Mouse (Mus musculus): ENCODE data around the gene Snx29.

Snx29 gene

DNA sequence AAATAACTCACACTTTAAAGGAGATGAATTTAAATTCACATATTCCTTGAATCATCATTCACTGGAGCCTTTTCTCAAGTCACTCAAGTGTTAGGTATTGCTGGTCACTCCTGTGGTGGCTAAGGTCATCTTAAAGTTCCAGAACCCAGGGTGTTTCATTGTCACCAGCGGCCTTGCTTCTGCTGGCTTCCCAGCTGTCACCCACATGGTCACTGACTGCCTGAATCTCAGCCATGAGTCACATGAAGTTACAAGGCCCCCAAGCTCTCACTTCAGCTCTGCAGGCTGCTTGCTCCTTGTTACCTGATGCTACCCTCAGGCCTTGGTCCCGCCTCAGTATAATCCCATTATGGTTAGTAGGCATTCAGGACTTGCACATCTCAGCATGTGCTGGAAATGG, 247.4 kb downstream of the Snx29 start:
- in situ Hi-C loops (cut with MboI, MseI), result loop anchor here in 1 of 2 experiments (10.0 kb wide), 1 partner anchor 55 kb away; no protein-coding TSS in a partner anchor

DNA sequence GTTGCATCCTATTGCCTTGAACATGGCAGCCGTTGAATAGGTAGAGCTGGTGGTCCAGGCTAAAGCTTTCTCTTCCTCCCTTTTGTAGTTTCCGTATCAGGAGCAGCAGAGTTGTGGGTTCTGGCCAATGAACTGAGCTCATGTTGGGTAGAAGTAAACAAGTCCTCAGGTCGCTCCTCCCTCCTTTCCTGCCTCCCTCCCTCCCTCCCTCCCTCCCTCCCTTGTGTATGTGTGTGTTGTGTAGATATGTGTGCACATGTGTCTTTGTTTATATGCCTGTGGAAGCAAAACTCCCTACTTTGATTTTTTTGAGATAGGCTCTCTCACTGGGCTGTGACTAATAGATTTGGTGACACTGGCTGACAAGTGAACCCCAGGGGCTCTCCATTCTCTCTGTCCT, 251.8 kb downstream of the Snx29 start:
- in situ Hi-C loops (cut with MboI, MseI), result loop anchor here in 1 of 2 experiments (10.0 kb wide), 1 partner anchor 60 kb away; no protein-coding TSS in a partner anchor

GRCm38 (mm10) chr16:11575733-11576132, 253.0 kb downstream of the Snx29 start:
- in situ Hi-C loops (cut with MboI, MseI), result loop anchor here in 1 of 2 experiments (5.0 to 10.0 kb wide), 2 partner anchors 61 to 153 kb away; no protein-coding TSS in a partner anchor

DNA sequence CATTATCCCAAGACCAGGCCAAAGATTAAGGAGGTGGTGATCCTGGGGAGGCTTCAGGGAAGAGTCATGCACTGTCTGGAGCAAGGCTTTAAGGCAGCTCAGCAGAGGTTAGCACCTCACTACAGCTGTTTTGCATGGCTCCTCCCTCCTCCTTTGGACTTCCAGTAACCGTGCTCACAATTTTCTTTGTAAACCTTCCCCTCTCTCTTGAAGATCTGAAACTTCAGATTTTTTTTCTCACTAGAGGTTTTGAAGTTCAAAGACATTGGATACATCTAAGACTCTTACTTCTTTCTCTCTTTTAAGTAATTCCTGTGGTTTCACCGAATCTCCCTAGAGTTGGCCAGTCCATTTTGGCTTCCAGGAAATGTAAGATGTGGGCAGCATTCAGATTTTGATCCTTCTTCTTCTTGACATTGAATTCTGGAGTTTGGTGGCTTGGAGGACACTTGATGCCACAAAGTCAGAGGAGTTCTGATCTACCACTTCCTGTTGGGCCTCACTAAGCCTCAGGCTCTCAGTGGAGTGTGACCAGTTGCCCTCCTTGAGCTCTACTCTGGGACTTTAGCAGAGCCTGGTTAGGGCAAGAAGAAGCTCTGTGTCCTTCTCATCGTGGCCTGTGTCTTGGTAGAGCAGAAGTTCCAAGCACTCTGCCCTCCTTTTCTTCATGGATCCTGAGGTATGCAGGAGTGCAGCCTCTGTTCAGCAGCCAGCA, 255.0 kb downstream of the Snx29 start:
- in situ Hi-C loops (cut with MboI, MseI), result loop anchor here in 1 of 2 experiments (5.0 to 10.0 kb wide), 2 partner anchors 63 to 155 kb away; no protein-coding TSS in a partner anchor

- in situ Hi-C loops (cut with MboI, MseI), result loop anchor here in 1 of 2 experiments (5.0 to 10.0 kb wide), 2 partner anchors 65 to 157 kb away; no protein-coding TSS in a partner anchor
Measured at GRCm38 (mm10) chr16:11579676-11580098, 257.0 kb downstream of the Snx29 start.

- in situ Hi-C loops (cut with MboI, MseI), result no loop called here
Measured at GRCm38 (mm10) chr16:11583941-11584639, 261.4 kb downstream of the Snx29 start.

- in situ Hi-C loops (cut with MboI, MseI), result no loop called here
Measured at GRCm38 (mm10) chr16:11588689-11589088, 266.0 kb downstream of the Snx29 start.

DNA sequence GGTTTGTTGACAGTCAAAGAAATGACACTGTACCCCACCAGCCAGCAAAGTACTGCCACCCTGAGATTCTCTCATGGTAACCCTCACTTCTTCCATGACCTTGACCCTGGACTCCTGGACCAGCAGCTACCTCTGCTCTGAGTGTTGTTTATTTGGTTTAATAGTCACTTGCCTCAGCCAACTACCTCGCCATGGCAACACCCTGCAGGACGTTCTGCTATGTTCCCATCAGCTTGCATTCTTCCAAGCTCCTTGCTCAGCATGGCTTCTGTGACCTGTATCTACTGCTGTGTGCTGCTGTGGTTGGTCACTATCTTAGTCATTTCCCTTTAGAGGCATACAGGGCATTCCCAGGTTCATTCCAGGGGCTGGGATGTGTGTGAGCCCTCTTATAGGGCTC, 266.6 kb downstream of the Snx29 start:
- in situ Hi-C loops (cut with MboI, MseI), result no loop called here

DNA sequence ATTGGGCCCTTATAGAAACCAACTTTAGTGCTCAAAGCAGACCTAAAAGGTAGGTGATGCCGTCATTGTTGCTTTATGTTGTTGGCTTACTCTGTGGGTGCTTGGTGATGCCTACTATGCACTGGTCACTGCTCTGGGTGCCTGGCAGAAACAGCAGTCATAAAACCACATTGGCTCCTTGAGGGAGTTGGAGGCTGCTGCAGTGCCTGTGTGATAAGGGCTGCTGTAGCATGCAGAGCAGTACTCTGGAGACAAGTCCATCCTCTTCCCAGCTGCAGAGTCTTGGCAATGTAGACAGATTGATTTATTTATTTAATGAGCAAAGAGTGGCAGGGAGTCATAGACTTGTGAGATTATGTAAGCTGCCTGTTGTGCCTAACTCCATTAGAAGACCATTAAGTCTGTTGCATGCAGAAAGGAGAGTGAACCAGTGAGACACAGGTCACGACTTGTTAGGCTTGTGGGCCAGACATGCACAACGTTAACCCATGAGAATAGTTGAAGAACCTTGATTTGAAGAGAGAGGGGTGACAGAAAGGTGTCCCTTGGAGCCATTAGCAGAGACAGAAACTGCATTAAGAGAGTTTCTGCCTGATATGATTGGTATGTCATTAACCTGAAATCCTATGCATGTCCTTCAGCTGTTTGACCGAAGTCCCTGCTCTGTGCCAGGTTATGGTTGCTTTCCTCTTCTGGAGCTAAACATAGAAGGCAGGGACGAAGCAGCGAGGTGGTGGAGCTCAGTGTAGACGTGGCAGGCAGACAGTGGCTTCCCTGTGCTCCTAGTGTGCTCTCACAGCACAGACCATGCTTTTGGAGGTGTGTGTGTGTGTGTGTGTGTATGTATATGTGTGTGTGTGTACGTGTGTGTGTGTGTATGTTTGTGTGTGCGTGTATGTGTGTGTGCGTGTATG, 267.3 kb downstream of the Snx29 start:
- in situ Hi-C loops (cut with MboI, MseI), result no loop called here

DNA sequence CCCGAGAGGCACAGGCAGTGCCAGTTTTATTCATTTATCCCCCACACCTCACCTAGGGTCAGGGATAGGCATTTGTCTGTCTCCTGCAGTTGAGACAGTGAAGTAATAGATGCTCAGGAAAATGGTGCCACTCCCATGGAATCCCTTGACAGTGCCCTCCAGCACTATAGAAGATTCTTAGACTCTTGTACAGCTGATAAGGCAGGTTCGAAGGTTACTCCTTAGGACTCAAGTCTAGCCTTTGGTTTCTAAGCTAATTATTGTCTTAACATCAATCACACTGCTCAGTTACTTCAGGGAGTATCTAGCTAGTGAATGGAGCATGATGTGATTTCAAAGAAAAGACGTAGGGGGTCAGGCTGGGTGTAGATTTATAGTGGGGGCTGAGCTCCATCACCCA, 273.9 kb downstream of the Snx29 start:
- in situ Hi-C loops (cut with MboI, MseI), result no loop called here

- in situ Hi-C loops (cut with MboI, MseI), result no loop called here
Measured at GRCm38 (mm10) chr16:11597769-11598168, 275.1 kb downstream of the Snx29 start.

DNA sequence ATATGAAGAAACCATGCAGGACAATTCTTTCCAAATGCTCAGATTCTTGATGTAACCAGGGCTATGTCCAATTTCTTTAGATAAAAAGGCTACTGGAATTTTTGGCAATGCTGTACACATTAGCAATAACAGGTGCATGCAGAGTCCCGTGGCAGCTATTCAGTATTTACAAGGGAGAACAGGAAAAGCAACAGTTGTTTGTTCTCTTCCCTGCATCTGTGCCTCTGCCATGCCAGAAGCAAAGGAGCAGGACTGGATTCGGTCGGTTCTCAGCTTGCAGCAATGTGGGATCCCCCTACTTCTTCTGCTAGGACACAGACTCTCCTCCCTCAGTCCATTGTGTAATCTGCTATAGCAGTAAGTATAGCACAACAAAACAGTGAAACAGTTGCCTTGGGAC, 276.8 kb downstream of the Snx29 start:
- in situ Hi-C loops (cut with MboI, MseI), result no loop called here

GRCm38 (mm10) chr16:11601336-11602082, 278.8 kb downstream of the Snx29 start:
- in situ Hi-C loops (cut with MboI, MseI), result loop anchor here in 1 of 2 experiments (10.0 kb wide), 1 partner anchor 177 kb away; no protein-coding TSS in a partner anchor

DNA sequence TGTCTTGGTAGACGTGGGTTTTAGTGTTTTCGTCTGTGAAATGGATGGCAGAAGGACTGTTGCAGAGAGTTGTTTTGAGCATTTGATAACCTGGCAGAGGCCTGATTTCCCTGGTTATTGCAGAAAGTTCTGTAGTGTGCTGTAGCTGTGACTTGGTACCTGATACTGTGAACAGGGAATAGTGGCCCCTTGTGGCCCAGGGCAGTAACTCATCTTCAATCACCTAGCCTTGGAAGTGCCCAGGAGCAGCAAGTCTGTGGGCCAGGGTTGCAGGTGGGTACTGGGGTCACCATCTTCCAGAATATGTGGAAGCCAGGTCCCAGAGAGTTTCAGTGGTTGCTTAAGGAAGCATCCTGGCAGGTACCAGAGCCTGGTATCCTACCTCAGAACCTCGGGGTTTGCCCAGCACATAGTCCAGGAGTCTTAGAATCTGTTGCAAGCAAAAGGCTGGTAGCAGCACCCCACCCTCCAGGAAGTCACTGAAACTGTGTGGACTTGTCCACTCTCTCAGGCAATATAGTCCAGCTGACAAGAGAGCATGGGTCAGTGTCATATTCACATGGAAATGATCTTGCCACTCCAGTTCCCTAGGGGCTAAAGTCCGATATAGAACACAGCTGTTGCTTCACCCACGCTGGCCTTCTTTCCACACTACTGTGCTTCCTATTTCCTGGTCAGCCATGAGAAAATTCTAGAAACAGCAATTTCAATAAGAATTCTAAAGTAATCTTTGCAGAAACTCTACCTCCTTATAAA, 281.1 kb downstream of the Snx29 start:
- in situ Hi-C loops (cut with MboI, MseI), result loop anchor here in 1 of 2 experiments (10.0 kb wide), 1 partner anchor 179 kb away; no protein-coding TSS in a partner anchor

GRCm38 (mm10) chr16:11612526-11613126, 289.9 kb downstream of the Snx29 start:
- in situ Hi-C loops (cut with MboI, MseI), result no loop called here

DNA sequence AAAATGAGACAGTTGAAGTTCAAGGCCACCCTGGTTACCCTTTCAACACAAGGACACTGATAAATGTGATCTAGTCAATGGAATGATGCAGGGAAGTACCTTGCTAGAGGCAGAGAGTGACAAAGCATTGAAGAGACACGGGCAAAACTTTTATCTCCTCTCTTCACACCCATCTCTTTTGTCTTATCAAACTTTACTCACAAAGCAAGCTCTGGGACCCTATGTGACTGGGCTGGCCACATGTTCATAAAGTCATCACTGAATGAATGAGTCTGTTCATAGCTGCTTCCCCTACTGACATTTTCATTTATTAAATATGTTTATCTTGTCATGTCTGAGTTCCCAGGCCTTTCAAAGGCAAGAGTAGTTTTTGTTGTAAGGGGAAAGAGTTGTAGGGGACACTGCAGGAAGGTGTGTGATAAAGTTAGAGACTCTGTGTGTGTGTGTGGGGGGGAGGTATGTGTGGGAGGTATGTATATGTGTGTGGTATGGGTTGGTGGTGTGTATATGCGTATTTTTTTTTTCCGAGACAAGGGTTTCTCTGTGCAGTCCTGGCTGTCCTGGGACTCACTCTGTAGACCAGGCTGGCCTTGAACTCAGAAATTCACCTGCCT, 291.8 kb downstream of the Snx29 start:
- in situ Hi-C loops (cut with MboI, MseI), result no loop called here

DNA sequence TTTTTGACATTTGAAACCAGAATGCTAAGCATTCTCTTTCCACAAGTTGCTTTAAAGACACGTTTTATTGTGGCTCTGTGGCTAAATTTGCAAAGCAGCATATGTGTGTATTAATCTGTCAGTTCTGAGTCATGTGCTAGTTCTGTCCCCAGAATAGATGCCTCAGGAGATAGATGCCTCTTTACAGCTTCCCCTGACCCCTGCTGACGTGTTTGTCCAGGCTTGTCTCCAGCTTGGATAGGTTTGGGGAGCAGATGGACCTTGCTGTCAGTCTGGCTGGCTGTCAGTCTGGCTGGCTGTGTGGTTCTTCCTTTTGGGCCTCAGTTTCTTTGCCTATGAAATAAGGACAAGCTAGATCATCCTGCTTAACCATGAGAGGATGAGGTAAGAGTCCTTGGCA, 292.9 kb downstream of the Snx29 start:
- in situ Hi-C loops (cut with MboI, MseI), result no loop called here

- in situ Hi-C loops (cut with MboI, MseI), result loop anchor here in 1 of 2 experiments (5.0 kb wide), 1 partner anchor 97 kb away; no protein-coding TSS in a partner anchor
Measured at GRCm38 (mm10) chr16:11619951-11620350, 297.2 kb downstream of the Snx29 start.

DNA sequence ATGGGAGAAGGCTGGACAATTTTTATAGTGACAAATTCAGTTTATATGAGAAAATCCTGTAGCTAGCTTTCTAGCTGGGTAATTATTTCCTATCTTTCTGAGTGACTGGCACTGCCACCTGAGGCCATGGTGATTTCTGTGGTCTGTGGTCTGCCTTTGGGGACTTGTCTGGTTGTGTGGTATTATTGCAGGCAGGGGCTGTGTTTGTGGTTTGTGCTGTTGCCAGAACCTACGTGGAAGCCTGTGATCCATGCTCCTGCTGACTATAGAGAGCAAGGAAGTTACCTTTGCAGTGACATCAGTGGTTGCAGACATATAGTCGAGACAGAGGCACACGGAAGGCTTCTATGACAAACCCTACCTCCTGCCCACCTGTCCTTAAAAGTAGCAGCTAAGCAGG, 298.3 kb downstream of the Snx29 start:
- in situ Hi-C loops (cut with MboI, MseI), result loop anchor here in 1 of 2 experiments (5.0 kb wide), 1 partner anchor 96 kb away; no protein-coding TSS in a partner anchor

Data from T-helper 17 cell (primary cell).